Mouse (Mus musculus) MEL (cell line): ENCODE measurements at regions not wholly inside any gene's neighbourhood (a gene's known extent, or its start where the extent isn't known, plus 50 kb on each side); places are given as distances from the start of the nearest gene placed in this dataset.

Experiments used
- CHD2 ChIP-seq: IDR thresholded peaks from 2 replicates; pipeline ENCODE4 v1.6.1; 2011; ENCODE audit warnings: low read length, improper control_type of control experiment
- CTCF ChIP-seq, 3 experiments: IDR thresholded peaks in 2 of 3; conservative IDR thresholded peaks in 1 of 3; 2 replicates each; pipeline ENCODE4 v1.5.1; 2011 to 2012; ENCODE audit warnings: low read length in 3 of 3, low read depth in 2 of 3, mild to moderate bottlenecking in 2 of 3, improper control_type of control experiment in 1 of 3, inconsistent platforms in 1 of 3, mixed read lengths in 1 of 3, moderate library complexity in 1 of 3; ENCODE audit not compliant: control insufficient read depth in 1 of 3, insufficient read depth in 1 of 3, poor library complexity in 1 of 3, severe bottlenecking in 1 of 3
- MXI1 ChIP-seq: IDR thresholded peaks from 2 replicates; pipeline ENCODE4 v1.6.1; 2011; ENCODE audit warnings: mild to moderate bottlenecking, low read depth, low read length, improper control_type of control experiment
- POLR2A ChIP-seq, 2 experiments: IDR thresholded peaks; 2 replicates each; pipeline ENCODE4 v1.6.1; 2011 to 2012; ENCODE audit warnings: low read length in 2 of 2, mild to moderate bottlenecking in 2 of 2, control low read depth in 1 of 2, improper control_type of control experiment in 1 of 2, low read depth in 1 of 2, moderate library complexity in 1 of 2; ENCODE audit not compliant: control insufficient read depth in 1 of 2, insufficient read depth in 1 of 2, poor library complexity in 1 of 2
- RCOR1 ChIP-seq: IDR thresholded peaks from 2 replicates; pipeline ENCODE4 v1.6.1; 2012; ENCODE audit warnings: low read depth, mild to moderate bottlenecking, inconsistent platforms, low read length, improper control_type of control experiment
- SMC3 ChIP-seq: IDR thresholded peaks from 2 replicates; pipeline ENCODE4 v1.6.1; 2011; ENCODE audit warnings: low read depth, low read length, improper control_type of control experiment
- UBTF ChIP-seq: IDR thresholded peaks from 2 replicates; pipeline ENCODE4 v1.6.1; 2012; ENCODE audit warnings: low read depth, mild to moderate bottlenecking, inconsistent platforms, low read length, improper control_type of control experiment, moderate library complexity, borderline replicate concordance; ENCODE audit not compliant: insufficient read depth
- USF1 ChIP-seq: IDR thresholded peaks from 2 replicates; pipeline ENCODE4 v1.6.1; 2014; ENCODE audit warnings: low read depth, mild to moderate bottlenecking, inconsistent platforms, low read length, improper control_type of control experiment, moderate library complexity

GRCm38 (mm10) chr13:51289442-51289841 is 118.6 kb downstream of the Nxnl2 start:
- TF ChIP-seq MXI1 (no peak), SMC3 (no peak), RCOR1 (no peak), CHD2 (no peak), CTCF (IDR thresholded peaks at IDR 0.05 in 2 of 3, conservative IDR thresholded peaks at IDR 0.05 in 1 of 3; ENCODE audit: control insufficient read depth in 1 of 3, insufficient read depth in 1 of 3, low read depth in 2 of 3, low read length in 3 of 3, poor library complexity in 1 of 3, severe bottlenecking in 1 of 3) (no peak), UBTF (no peak), USF1 (no peak), POLR2A (IDR thresholded peaks at IDR 0.05; ENCODE audit: control insufficient read depth in 1 of 2, insufficient read depth in 1 of 2, low read depth in 1 of 2, low read length in 2 of 2, poor library complexity in 1 of 2) (no peak)
